Mouse (Mus musculus) liver, embryonic 11.5 days (tissue): ENCODE results near the gene Naif1. TPM values are rescaled to one million over a fixed set of nuclear protein-coding genes. Genes with fewer than 3 reads are reported as not detected.

Source experiments
- polyA plus RNA-seq: library from polyadenylated mRNA; unstranded; fragments of >200 nt; fragmentation: Nextera tagmentation; extraction: Ambion mirVana; gene quantifications from 2 replicates; pipeline ENCODE4 v1.2.1, GENCODE M21; 2014

Gene Naif1
- polyA plus RNA-seq, 1 experiment from 2014 or later, result 5.4 TPM

Other genes starting within 250 kb of the Naif1 start
- 35.7 and 37.1 TPM in 2 replicates for gene Pomt1, start 213.9 kb upstream of the Naif1 start, polyA plus RNA-seq
- gene Uck1, start 190.3 kb upstream of the Naif1 start, polyA plus RNA-seq, result 57.3 and 59.5 TPM in 2 replicates
- 18.8 and 19.7 TPM in 2 replicates for gene Golga2, start 163.1 kb upstream of the Naif1 start, polyA plus RNA-seq
- gene Swi5, start 162.4 kb upstream of the Naif1 start, polyA plus RNA-seq, result 369 and 385 TPM in 2 replicates
- gene Ciz1, start 98.1 kb upstream of the Naif1 start, polyA plus RNA-seq, result 45.5 and 45.8 TPM in 2 replicates
- 9.3 and 10.0 TPM in 2 replicates for gene Dnm1, start 97.1 kb upstream of the Naif1 start, polyA plus RNA-seq
- gene 1110008P14Rik, start 68.5 kb upstream of the Naif1 start, polyA plus RNA-seq, result 36.2 and 39.7 TPM in 2 replicates
- gene Lcn2, start 62.2 kb upstream of the Naif1 start, polyA plus RNA-seq, result 8.0 and 9.9 TPM in 2 replicates
- 23.0 and 23.6 TPM in 2 replicates for gene Ptges2, start 54.6 kb upstream of the Naif1 start, polyA plus RNA-seq
- gene Slc25a25, start 988 bp downstream of the Naif1 start, polyA plus RNA-seq, result 10.4 and 12.7 TPM in 2 replicates
- gene Fam102a, start 84.9 kb downstream of the Naif1 start, polyA plus RNA-seq, result 4.1 and 6.5 TPM in 2 replicates
- 100 and 109 TPM in 2 replicates for gene Dpm2, start 120.4 kb downstream of the Naif1 start, polyA plus RNA-seq
- 0.48 TPM in 1 of 2 replicates, not detected in the other for gene Pip5kl1, start 124.3 kb downstream of the Naif1 start, polyA plus RNA-seq
- gene 9430097D07Rik, start 125.2 kb downstream of the Naif1 start, polyA plus RNA-seq, result not detected in 2 replicates
- 26.0 and 28.8 TPM in 2 replicates for gene St6galnac4, start 136.6 kb downstream of the Naif1 start, polyA plus RNA-seq
- gene St6galnac6, start 149.3 kb downstream of the Naif1 start, polyA plus RNA-seq, result 9.6 and 10.6 TPM in 2 replicates
- gene Ak1, start 171.3 kb downstream of the Naif1 start, polyA plus RNA-seq, result 6.7 and 8.3 TPM in 2 replicates
- gene Eng, start 196.1 kb downstream of the Naif1 start, polyA plus RNA-seq, result 39.2 and 40.1 TPM in 2 replicates